Mouse (Mus musculus): ENCODE measurements around the gene Siah1a. TPM values are rescaled to one million over a fixed set of nuclear protein-coding genes. Genes with fewer than 3 reads are reported as not detected.

Gene Siah1a
- total and polyA plus RNA-seq, 3 experiments = 11.5 to 16.3 (median 15.6) TPM

- TF ChIP-seq POLR2A (IDR thresholded peaks at IDR 0.05; ENCODE audit: insufficient read depth, low read depth, low read length) (no peak), CTCF (IDR thresholded peaks at IDR 0.05) (peak; percentile 50)
- Histone ChIP-seq H3K4me3 (no peak overlapping the region), H3K9ac (ENCODE audit: low read depth, low read length) (no peak overlapping the region), H3K79me2 (replicated peaks; ENCODE audit: control insufficient read depth, insufficient read depth, low read length) (no peaks in the 10 kb centered on the region), H3K27me3 (ENCODE audit: control insufficient read depth, insufficient read depth, low read length) (no peaks in the 10 kb centered on the region), H3K27ac (no peak overlapping the region), H3K4me1 (ENCODE audit: control insufficient read depth, insufficient read depth, low read length) (peaks cover 2% of the 10 kb centered on the region), H3K36me3 (ENCODE audit: control insufficient read depth, insufficient read depth, low read length) (peaks cover 16% of the 10 kb centered on the region)
- DNase-seq = no peak
- intact Hi-C loops (cut with DNase I) = loop anchor here (2.0 kb wide), 1 partner anchor 14 kb away; no protein-coding TSS in a partner anchor
- 86% methylated on average over 6 of the region's 6 CpGs for WGBS
Measured at GRCm38 (mm10) chr8:86720756-86721459, 24.8 kb downstream of the Siah1a start.

GRCm38 (mm10) chr8:86719368-86719767, 26.4 kb downstream of the Siah1a start:
- WGBS = 55% methylated on average over 1 of the region's 1 CpGs
- H3K4me3 ChIP-seq = no peak overlapping the region
- intact Hi-C loops (cut with DNase I) = loop anchor here (5.0 kb wide), 1 partner anchor 92 kb away; no protein-coding TSS in a partner anchor

GRCm38 (mm10) chr8:86718332-86718994, 27.3 kb downstream of the Siah1a start:
- H3K9ac ChIP-seq (ENCODE audit: low read depth, low read length) = no peak overlapping the region
- 71% methylated on average over 2 of the region's 2 CpGs for WGBS
- no peaks in the 10 kb centered on the region for H3K79me2 ChIP-seq (replicated peaks; ENCODE audit: control insufficient read depth, insufficient read depth, low read length)
- H3K27ac ChIP-seq = peak overlapping the region; percentile 12; the same call in 1 of the 2 replicates
- H3K4me3 ChIP-seq = no peak overlapping the region
- H3K4me1 ChIP-seq (ENCODE audit: control insufficient read depth, insufficient read depth, low read length) = peaks cover 2% of the 10 kb centered on the region
- TF ChIP-seq CTCF (IDR thresholded peaks at IDR 0.05) (no peak), EP300 (IDR thresholded peaks at IDR 0.05; ENCODE audit: insufficient read depth, low read depth, low read length) (no peak), POLR2A (IDR thresholded peaks at IDR 0.05; ENCODE audit: insufficient read depth, low read depth, low read length) (no peak)
- H3K27me3 ChIP-seq (ENCODE audit: control insufficient read depth, insufficient read depth, low read length) = no peaks in the 10 kb centered on the region
- DNase-seq = no peak
- peaks cover 14% of the 10 kb centered on the region for H3K36me3 ChIP-seq (ENCODE audit: control insufficient read depth, insufficient read depth, low read length)
- intact Hi-C loops (cut with DNase I) = loop anchor here (5.0 kb wide), 1 partner anchor 91 kb away; no protein-coding TSS in a partner anchor

More at GRCm38 (mm10) chr8:86719368-86719767, 26.4 kb downstream of the Siah1a start:
- Histone ChIP-seq H3K9ac (ENCODE audit: low read depth, low read length) (no peak overlapping the region), H3K27me3 (ENCODE audit: control insufficient read depth, insufficient read depth, low read length) (no peaks in the 10 kb centered on the region), H3K4me1 (ENCODE audit: control insufficient read depth, insufficient read depth, low read length) (peaks cover 2% of the 10 kb centered on the region), H3K27ac (no peak overlapping the region), H3K79me2 (replicated peaks; ENCODE audit: control insufficient read depth, insufficient read depth, low read length) (no peaks in the 10 kb centered on the region), H3K36me3 (ENCODE audit: control insufficient read depth, insufficient read depth, low read length) (peaks cover 16% of the 10 kb centered on the region)
- no peak for DNase-seq
- TF ChIP-seq CTCF (IDR thresholded peaks at IDR 0.05) (no peak), EP300 (IDR thresholded peaks at IDR 0.05; ENCODE audit: insufficient read depth, low read depth, low read length) (no peak)

- Histone ChIP-seq H3K4me3 (no peak overlapping the region), H3K36me3 (ENCODE audit: control insufficient read depth, insufficient read depth, low read length) (peaks cover 16% of the 10 kb centered on the region), H3K4me1 (ENCODE audit: control insufficient read depth, insufficient read depth, low read length) (peaks cover 2% of the 10 kb centered on the region; the same call in 1 of the 2 replicates), H3K9ac (ENCODE audit: low read depth, low read length) (no peak overlapping the region), H3K79me2 (replicated peaks; ENCODE audit: control insufficient read depth, insufficient read depth, low read length) (no peaks in the 10 kb centered on the region), H3K27ac (no peak overlapping the region), H3K27me3 (ENCODE audit: control insufficient read depth, insufficient read depth, low read length) (no peaks in the 10 kb centered on the region)
- intact Hi-C loops (cut with DNase I) = no loop called here
- no peak for TF ChIP-seq CTCF (IDR thresholded peaks at IDR 0.05)
- 0 out of 2 replicates have a peak, but pooled peaks have one; percentile 8 for TF ChIP-seq EP300 (IDR thresholded peaks at IDR 0.05; ENCODE audit: insufficient read depth, low read depth, low read length)
- no peak for TF ChIP-seq POLR2A (IDR thresholded peaks at IDR 0.05; ENCODE audit: insufficient read depth, low read depth, low read length)
- WGBS = 84% methylated on average over 14 of the region's 14 CpGs
- DNase-seq = no peak
Measured at GRCm38 (mm10) chr8:86713407-86714188, 32.1 kb downstream of the Siah1a start.

GRCm38 (mm10) chr8:86712594-86712993, 33.1 kb downstream of the Siah1a start:
- Histone ChIP-seq H3K27me3 (ENCODE audit: control insufficient read depth, insufficient read depth, low read length) (no peaks in the 10 kb centered on the region), H3K27ac (peak overlapping the region; percentile 32), H3K4me1 (ENCODE audit: control insufficient read depth, insufficient read depth, low read length) (peaks cover 2% of the 10 kb centered on the region; the same call in 1 of the 2 replicates), H3K36me3 (ENCODE audit: control insufficient read depth, insufficient read depth, low read length) (peaks cover 13% of the 10 kb centered on the region), H3K9ac (ENCODE audit: low read depth, low read length) (no peak overlapping the region), H3K4me3 (no peak overlapping the region), H3K79me2 (replicated peaks; ENCODE audit: control insufficient read depth, insufficient read depth, low read length) (no peaks in the 10 kb centered on the region)
- DNase-seq = no peak
- intact Hi-C loops (cut with DNase I) = no loop called here
- TF ChIP-seq POLR2A (IDR thresholded peaks at IDR 0.05; ENCODE audit: insufficient read depth, low read depth, low read length) = no peak
- TF ChIP-seq EP300 (IDR thresholded peaks at IDR 0.05; ENCODE audit: insufficient read depth, low read depth, low read length) = no peak
- no peak for TF ChIP-seq CTCF (IDR thresholded peaks at IDR 0.05)
- 76% methylated on average over 3 of the region's 3 CpGs for WGBS

Data from heart, adult 2 months (tissue).